Mouse (Mus musculus) liver, adult (tissue): ENCODE measurements around the gene Bckdhb.

Experiments
- GATA4 ChIP-seq: IDR thresholded peaks from 2 replicates; pipeline ENCODE4 v1.6.1; 2014; ENCODE audit warnings: mild to moderate bottlenecking, low read length; ENCODE audit not compliant: insufficient replicate concordance

Gene Bckdhb

DNA sequence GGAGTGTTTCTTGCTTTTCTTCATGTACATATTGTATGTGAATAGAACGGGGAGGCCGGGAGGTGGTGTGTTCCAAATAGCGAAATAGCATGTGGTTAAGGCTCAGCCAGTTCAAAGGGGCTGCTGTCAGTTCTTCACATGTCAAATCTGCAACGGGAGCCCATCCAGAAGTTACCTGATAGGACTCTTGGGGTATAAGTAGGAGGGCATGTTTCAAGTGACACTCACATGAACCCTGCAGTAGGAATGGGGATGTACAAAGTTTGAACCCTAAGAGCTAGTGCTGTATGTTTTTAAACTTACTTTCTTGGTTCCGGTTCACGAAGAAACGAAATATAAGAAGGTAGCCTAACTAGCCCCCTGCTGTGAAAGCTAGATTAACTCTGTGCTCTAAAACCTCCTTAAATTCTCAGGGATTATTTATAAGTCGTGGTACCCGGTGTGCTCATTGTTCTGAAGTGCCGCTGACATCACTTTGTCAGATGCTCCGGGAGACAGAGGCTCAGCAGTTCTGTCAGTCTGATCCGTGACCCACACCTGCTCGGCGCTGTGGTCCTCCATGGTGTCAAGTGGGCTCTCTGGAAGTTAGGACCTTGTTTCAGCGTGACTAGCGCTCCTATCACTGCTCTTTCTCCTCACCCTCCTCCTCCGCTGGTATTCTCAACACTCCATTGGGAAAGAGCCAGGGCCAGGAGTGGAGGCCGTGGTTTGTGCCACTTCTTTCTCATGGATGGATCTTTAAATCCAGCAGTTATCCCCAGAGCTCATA lies 126.1 kb downstream of the Bckdhb start:
- no peak for TF ChIP-seq GATA4

DNA sequence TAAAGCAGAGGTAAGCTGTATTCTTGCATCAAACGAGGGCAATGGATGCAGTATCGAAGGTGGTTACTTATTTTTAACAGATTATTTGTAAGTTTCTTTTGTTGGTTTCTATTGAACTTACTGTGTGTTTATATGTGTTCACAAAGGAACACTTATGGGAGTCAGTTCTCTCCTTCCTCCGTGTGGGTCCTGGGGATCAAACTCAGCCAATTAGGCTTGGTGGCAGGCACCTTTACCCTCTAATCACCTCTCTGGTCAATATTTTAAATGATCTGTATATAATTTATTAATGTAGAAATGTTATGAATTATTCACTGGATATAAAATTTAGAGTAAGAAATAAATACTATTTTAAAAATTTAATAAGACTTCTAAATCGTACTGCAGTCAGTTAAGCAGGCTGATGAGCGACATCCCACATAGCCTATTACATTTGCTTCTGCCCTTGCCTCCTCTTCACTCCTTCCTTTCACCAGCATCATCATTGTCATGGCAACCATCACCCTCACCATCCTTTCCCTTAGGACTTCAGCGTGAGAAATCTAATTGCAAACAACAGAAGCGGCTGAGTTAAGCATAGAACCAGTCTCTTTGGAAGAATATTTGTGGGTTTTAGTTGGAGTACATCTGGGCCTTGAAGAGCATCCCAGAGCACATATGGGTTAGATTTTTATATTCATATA lies 130.3 kb downstream of the Bckdhb start:
- TF ChIP-seq GATA4, result no peak

DNA sequence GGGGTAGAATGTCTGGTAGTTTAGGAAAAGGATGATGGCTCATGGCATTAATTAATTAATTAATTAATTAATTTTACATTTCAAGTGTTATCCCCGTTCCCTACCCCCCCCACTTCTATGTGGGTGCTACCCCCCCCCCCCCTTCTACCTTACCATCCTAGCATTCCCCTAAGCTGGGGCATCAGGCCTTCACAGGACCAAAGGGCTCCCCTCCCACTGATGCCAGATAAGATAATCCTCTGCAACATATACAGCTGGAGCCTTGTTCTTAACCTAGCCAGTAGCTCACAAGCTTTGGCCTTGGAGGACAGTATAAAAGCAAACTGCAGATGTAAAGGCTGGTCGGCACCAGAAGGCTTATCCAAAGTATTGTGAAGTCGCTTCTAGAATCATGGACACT lies 138.7 kb downstream of the Bckdhb start:
- no peak for TF ChIP-seq GATA4

DNA sequence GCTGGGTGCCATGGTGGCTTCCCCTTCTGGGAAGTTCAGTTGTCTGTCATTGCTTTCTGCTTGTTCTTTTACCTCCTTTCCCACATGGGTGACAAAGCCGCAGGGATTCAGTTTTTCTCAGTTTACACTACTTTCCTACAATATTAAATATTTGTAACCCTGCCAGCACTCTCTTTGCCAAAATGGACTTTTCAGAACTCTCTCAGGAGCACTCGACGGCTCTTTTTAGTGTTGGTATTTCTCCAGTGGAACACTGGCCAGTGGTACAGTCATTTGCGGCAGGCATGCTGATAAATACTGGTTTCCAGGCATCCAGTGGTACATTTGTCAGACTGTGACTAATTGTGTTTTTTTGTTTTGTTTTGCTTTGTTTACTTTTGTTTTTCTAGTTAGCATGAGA lies 139.2 kb downstream of the Bckdhb start:
- no peak for TF ChIP-seq GATA4

DNA sequence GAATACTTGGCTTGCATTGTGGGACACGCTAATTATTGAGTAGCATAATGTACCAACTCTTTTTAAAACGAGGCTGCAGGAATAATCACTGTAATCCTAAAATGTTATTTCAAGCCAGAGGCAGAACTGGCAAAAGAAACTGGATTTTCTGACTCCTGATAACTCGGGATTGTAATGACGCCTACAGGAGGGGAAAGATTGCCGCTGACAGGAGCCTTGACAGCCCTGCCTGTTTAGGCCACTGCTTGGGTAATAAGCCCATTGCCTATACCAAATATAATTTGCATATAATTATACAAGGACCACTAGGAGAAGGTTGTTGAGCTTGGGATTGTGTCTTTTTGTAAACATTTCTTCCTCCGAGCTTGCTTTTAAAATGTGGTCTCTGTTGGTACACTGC lies 145.3 kb downstream of the Bckdhb start:
- no peak for TF ChIP-seq GATA4

DNA sequence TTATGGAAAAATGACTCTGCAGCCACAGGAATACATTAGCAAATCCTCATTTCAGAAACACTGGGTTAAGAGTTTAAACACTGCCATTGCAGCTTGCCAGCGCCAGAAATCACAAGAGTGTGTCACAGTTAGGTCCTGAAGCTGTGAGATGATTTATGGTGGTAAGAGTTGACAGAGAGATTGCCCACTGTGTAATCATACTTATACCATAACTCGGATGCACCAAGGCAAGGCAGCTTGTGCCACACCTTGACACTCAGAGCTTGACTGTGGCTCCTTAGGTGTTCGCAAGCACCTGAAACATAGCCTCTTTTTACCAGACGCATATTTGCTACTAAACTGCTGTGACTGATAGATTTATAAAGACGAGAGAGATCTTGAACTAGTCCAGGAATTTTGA lies 145.8 kb downstream of the Bckdhb start:
- TF ChIP-seq GATA4, result no peak

DNA sequence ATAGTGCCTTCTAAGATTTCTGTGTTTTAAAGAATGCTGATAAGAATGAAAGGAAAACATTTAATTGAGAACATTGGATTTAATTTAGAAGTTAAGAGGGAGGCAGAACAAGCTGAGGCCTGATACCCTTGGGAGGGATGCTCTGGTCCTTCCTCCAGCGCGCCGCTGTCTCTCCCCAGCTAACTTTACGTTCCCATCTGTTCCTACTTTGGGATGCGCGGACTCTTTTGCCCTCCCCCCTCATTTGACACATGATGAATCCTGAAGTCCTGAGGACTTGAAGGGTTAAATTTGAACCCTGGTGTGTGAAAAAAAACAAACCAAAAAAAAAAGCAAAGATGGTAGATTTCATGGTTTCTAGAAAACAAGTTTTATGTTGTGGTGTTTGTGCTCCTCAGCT lies 147.6 kb downstream of the Bckdhb start:
- TF ChIP-seq GATA4, result no peak

DNA sequence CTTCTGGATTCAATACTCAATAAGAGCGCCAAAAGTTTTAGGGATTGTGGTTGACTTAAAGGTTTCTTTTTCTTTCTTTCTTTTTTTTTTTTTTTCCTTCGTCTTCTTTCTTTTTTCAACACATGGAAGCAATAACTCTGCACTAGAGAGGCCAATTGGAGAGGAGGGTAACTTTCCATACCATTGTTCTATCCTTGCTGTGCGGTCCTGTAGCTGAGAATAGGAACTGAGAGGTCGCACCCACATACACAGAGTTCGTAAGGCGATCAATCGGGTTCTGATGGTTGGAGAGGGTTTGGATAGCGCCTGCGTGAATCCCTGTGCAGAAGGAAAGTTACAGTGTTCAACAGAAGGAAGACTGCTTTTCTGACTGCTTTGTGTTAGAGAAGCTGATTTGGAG lies 148.3 kb downstream of the Bckdhb start:
- no peak for TF ChIP-seq GATA4

DNA sequence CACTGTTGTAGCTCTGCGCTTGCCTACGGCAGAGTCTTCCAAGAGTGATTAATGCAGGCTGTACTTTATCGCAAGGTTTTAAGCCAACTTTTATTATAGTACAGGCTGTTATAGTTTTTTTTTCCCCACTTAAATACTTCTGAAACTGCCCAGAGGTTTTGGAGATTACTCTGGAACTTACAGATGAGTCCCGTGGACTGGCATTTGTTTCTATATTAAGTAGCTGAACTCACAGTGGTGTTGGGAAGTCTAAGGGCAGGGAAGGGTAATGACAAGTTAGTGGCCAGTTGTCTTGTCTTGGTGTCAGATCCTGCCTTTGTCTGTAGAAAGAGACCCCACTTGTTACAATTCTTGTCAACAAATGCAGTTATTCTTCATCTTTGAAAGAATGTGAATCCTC lies 158.6 kb downstream of the Bckdhb start:
- TF ChIP-seq GATA4, result no peak

DNA sequence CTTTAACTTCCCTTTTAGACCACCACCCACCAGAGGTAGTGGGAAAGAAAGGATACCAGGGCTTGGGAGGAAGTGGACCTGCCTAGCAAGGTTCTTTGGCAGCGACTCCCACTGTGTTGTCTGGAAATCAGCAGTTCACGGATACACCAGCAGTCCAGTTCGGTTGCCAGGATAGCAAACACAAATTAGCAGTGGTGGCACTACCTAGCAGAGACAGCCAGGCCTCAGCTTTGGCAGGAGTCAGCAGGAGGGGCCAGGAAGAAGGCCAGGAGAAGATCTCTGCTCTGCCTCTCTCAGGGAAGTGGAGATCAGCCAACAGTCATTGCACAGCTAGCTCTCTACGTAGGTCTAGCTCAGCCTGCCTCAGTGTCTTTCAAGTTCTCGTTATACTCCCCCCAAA lies 159.7 kb downstream of the Bckdhb start:
- no peak for TF ChIP-seq GATA4

DNA sequence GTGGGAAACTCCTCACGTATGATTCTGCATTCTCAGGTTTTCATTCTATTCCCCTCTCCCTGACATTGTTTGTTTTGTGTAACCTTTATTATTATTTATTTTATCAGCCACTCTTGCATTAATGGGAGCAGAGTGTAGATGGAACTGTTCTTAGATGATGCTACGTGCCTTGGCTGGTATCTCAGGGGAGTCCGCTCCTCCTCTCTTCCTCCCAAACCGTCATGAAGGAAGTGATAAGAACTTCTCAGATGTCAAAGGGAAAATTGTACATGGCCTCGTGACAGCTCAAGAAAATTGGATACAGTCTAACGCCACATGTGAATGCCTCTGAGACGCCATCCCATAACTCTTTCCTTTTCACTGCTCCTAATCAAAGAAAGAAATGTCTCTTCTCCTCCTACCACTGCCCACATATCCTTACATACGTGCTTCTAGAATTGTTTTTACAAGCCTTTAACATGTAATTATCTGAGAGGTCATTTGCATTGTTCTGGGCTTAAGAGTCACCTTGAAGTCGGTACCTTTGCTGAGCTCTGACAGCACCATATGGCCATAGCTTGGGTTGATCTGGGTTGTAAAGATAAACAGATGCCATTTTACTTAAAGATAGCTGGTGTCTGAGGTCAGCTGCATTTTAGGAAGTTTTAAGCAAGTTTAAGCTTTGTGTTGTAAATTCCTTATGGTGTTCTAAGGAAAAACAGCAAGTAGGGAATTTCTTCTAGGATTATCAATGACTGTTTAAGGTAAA lies 165.5 kb downstream of the Bckdhb start:
- TF ChIP-seq GATA4, result no peak

DNA sequence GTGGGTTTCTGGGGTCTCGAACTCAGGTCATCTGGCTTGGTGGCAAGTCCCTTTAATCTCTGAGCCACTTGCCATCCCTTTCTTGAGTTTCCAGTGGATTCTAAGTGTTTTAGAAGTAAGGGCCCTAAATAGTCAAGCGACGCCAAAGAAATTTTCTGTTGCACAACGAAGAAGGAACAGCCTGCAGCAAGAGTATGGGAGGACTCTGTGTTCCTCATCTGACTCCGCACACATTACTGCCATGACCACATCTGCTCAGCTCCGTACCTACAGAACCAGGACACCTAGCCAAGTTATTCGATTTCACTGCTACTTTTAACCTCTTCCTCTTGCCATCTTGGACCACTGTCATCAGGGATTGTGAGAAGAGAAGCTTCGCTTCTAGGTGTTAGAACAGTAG lies 168.0 kb downstream of the Bckdhb start:
- TF ChIP-seq GATA4, result no peak

DNA sequence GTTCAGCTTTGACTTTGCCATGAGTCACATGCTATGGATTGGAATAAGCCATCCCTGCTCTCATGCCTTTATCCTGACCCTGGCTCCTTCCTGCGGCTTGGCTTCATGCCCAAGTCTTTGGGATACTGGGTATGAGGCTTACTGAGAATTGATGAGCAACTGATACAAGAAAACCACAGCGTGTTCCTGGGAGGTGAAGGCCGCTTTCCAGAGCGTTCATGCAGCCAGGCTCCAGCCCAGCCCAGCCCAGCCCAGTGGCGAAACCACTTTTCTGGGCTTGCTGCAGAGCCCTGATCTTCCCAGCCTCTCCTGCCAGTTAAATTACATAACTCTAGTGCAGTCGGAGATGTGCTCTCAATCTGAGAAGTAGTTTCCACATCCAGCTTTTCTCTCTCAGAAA lies 169.2 kb downstream of the Bckdhb start:
- TF ChIP-seq GATA4, result no peak

DNA sequence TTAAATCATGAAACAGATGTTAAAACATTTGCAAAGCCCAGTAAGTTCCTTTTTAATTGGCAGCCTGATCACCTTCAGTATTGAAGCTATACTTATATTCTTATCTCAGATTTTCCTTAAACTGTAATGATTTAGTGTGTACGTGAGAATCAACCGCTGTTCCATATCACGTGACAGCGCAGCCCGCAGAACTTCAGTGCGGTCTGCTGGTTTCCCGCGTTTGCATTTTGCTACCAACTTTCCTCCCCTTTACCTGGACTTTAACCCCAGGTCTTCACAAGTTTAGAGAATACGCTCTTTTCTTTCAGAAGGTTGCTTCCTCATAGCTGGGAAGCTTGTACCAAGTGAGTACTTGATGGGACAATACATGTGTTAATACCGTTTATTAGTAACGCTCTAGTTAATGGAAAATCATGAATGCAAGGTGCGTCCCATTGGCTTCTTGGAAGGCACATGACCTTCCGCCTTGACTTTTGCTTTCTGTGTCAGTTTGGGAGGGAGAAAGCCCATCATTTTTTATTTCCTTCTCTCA lies 171.6 kb downstream of the Bckdhb start:
- no peak for TF ChIP-seq GATA4

DNA sequence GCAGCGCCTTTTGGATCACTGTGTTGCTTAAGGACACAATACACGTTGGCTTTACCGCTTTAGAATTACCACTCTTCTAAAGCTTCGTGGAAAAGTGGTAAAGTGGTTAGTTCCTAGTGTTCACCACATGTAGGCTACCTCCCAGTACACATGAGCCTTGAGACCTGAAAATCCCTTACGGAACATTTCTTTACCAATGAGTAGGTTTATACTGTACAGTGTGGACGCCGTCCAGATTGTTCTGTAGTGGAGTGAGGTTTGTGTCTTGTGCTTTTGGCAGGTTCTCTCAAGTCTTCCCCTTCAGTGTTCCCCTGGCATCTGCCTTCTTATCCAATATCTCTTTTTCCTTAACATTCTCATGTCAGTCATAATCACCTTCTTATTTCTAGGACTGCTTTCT lies 178.4 kb downstream of the Bckdhb start:
- no peak for TF ChIP-seq GATA4

DNA sequence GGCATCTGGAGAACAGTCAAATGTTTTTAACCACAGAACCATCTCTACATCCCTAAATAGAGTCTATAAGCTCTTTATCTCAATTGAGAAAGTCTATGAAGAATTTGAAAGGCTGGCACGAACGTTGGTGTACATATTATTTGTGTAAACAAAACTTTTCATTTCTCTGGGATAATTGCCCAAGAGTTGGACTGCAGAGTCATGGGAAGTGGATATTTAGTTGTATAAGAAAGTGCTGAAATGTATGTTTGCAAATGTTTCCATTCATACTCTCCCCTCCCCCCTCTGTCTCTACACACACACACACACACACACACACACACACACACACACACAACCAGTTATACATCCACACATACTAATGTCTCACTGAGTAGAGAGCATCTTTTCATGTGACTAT lies 181.5 kb downstream of the Bckdhb start:
- TF ChIP-seq GATA4, result no peak
